Mouse (Mus musculus): ENCODE measurements around the gene Sh3bp4. TPM values are rescaled to one million over a fixed set of nuclear protein-coding genes. Genes with fewer than 3 reads are reported as not detected.

Sh3bp4 gene
- polyA plus RNA-seq, 1 experiment = 16.3 TPM

DNA sequence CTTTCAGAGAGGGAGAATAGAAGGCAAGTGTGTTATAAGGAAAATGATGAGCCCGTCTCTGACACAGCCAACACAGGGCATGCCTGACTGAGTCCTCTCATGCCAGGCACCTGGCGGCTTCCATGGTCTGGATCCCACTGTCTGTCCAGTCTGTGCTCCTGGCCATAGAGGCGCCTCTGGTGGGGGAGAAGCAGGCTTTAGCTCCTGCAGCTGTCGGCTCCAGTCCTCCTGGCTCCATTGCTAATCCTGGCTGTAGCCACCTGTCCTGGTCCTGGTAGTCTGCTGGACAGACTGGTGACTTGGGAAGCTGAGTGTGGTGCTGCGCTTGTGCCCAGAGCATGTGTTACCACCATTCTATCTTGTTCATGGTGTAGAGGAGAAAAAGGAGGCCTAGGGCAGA lies 46.8 kb downstream of the Sh3bp4 start:
- DNase-seq (ENCODE audit: low read depth, low spot score) = no peak
- 85% methylated on average over 5 of the region's 5 CpGs for WGBS

DNA sequence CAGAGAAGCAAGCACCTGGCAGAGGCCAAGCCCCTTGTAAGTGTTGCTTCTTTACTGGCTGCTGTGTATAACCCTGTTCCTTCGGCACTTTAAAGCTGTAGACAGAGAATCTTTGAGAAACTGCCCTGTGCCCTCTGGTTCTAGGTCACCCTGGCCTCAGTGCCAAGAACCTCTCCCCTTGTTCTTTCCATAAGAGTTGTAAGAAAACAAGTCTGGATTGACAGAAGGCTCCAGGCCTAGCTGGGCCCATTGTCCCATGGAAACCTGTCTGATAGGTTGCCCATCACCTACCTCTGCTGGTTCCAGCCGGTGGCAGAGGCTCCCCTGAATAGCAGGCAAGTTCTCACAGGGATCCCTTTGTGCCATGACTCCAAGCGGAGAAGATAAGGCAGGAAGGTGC lies 47.9 kb downstream of the Sh3bp4 start:
- DNase-seq (ENCODE audit: low read depth, low spot score) = no peak
- WGBS = 60% methylated on average over 3 of the region's 3 CpGs

- no peak for DNase-seq (ENCODE audit: low read depth, low spot score)
- 67% methylated on average over 5 of the region's 5 CpGs for WGBS
Observed at GRCm38 (mm10) chr1:89118836-89119235, 48.6 kb downstream of the Sh3bp4 start.

GRCm38 (mm10) chr1:89120290-89120689 lies 50.1 kb downstream of the Sh3bp4 start:
- no peak for DNase-seq (ENCODE audit: low read depth, low spot score)
- WGBS = 27% methylated on average over 4 of the region's 4 CpGs

DNA sequence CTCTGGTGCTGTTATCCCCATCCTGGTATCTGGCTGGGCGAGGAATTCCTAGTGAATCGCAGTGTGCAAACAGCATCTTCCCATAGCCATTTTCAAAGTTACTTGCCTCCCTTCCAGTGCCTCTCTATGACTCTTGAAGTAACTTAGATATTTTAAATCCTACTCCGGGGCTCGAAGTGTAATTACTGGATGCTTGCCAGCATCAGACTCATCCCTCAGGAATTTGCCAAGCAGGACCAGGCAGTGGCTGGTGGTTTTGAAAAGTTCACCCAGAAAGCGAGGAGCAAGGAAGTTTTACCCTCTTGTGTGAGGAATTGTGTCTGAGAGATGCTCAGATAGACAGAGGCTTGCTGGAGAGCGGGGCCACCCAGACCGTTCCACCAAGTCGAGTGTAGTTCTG lies 51.3 kb downstream of the Sh3bp4 start:
- DNase-seq (ENCODE audit: low read depth, low spot score) = no peak
- WGBS = 56% methylated on average over 8 of the region's 8 CpGs

DNA sequence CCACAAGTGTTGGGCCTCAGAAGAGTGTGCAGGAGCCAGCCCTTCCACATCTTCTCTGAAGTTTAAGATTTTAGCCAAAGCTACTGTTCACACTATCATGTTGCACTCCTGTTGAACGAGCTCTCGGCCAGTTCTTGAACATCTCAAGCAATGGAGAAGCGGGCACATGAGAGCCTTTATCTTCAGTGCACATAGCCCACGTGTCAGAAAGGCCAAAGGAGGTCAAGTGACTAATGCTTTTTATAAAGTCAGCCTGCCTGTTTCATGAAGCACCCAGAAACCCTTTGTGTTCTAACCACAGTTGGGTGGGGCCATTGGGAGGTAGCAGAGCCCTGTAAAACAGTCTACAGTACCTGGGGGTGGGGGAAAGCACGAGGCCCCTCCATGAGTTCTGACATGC lies 52.2 kb downstream of the Sh3bp4 start:
- DNase-seq (ENCODE audit: low read depth, low spot score) = no peak
- WGBS = 65% methylated on average over 5 of the region's 5 CpGs

GRCm38 (mm10) chr1:89124076-89124475 lies 53.9 kb downstream of the Sh3bp4 start:
- WGBS = 24% methylated on average over 7 of the region's 7 CpGs
- DNase-seq (ENCODE audit: low read depth, low spot score) = no peak

DNA sequence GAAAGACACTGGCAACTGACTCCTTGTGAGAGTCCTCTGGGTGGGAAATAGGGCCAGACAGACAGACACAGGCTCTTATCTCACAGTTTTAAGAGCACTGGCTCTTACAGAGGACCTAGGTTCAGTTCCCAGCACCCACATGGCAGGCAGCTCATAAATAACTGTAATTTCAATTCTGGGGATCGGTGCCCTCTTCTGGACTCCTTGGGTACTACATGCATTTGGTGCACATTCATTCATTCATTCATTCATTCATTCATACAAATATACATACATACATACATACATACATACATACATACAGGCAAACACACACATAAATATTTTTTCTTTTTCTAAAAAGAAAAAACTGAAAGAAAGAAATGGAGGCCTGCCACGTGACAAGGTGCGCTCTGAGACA lies 56.9 kb downstream of the Sh3bp4 start:
- 97% methylated on average over 3 of the region's 3 CpGs for WGBS
- no peak for DNase-seq (ENCODE audit: low read depth, low spot score)

- DNase-seq (ENCODE audit: low read depth, low spot score) = no peak
- 85% methylated on average over 6 of the region's 6 CpGs for WGBS
Observed at GRCm38 (mm10) chr1:89130429-89130828, 60.2 kb downstream of the Sh3bp4 start.

- WGBS = 61% methylated on average over 14 of the region's 14 CpGs
- no peak for DNase-seq (ENCODE audit: low read depth, low spot score)
Observed at GRCm38 (mm10) chr1:89131018-89131540, 60.9 kb downstream of the Sh3bp4 start.

GRCm38 (mm10) chr1:89131707-89132106 lies 61.5 kb downstream of the Sh3bp4 start:
- WGBS = 24% methylated on average over 8 of the region's 8 CpGs
- DNase-seq (ENCODE audit: low read depth, low spot score) = peak; percentile 65

DNA sequence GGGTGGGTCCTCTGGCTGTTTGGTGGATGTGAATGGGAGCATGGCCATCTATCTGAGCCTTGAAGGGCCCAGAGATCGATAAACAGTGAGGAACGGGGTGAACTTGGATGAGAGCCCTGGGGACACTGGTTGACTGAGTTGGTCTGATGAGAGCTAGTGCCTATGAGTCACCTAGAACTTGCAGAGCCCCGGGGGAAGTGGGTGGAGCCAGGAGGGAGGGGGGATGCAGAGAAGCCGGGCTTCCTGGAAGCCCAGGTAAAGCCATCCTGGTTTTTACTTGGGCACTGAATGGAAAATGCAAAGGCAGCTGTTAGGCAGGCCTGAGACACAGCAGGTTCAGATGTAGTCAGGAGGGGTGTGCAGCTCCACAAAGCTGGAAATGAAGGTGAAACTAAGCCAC lies 63.1 kb downstream of the Sh3bp4 start:
- no peak for DNase-seq (ENCODE audit: low read depth, low spot score)
- WGBS = 21% methylated on average over 4 of the region's 4 CpGs

DNA sequence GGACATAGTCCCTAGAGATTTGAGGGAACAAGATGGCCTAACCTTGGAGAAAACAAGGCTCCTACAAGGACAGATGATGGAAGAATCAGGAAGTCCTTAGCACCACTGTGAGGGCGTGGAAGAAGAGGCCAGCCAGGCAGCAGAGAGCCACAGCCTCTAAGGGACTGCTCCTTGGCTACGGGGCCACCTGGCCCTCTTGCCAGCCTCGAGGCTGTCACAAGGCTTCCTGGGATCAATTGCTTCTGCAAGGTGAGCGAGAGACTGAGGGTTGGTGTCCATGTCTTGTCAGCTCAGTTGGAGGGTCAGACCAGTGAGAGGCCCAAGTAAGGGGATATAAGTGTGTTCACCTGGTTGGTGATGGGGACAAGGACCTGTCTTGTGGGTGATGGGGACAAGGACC lies 63.5 kb downstream of the Sh3bp4 start:
- 49% methylated on average over 4 of the region's 4 CpGs for WGBS
- no peak for DNase-seq (ENCODE audit: low read depth, low spot score)

GRCm38 (mm10) chr1:89136089-89136811 lies 66.0 kb downstream of the Sh3bp4 start:
- WGBS = 70% methylated on average over 13 of the region's 13 CpGs
- no peak for DNase-seq (ENCODE audit: low read depth, low spot score)

DNA sequence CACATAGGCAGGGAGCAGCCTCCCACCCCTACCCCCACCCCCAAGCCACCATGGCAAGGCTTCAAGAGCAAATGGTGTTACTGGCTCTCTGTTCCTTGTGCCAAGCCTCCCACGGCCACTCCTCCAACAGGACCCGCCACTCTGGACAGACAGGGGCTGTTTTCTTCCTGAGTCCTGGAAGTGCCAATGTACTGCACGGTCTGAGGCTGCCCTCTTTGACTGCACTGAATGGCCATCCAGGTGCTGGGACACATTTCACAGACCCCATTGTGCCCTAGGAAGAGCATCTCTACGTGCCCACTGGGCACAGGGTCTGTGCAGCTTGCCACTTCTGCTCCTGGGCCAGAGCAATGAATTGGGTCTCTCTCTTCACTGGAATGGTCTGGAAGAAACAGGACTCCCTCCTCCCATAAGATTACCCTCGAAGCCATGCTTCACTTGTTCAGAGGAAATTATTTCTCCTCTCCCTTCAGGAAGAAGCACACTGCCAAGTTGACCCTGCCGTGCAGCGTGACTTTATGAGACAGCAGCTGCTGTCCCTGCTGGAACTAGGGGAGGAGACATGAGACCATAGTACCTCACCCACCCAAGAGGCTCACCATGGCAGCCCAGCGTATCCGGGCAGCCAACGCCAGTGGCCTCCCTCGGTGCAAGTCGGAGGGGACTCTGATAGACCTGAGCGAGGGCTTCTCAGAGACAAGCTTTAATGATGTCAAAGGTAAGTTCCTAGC lies 67.0 kb downstream of the Sh3bp4 start:
- DNase-seq (ENCODE audit: low read depth, low spot score) = no peak
- WGBS = 86% methylated on average over 13 of the region's 13 CpGs

DNA sequence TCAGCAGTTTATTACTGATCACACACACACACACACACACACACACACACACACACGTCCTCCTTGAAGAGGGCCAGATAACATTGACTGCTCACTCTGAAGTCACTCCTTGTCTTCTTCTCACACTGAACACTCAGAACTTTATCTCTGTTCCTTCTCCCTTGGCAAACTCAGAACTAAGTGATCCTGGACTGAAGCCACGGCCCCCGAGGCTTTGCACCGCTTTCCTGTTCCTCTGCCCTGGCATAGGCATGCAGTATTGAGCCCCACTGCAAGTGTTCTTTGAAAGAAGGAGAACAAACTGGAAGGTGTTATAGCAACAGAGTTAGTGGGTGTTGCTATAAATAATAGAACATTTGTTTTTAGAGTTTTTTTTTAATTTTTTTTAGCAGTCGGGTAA lies 68.1 kb downstream of the Sh3bp4 start:
- DNase-seq (ENCODE audit: low read depth, low spot score) = no peak
- 73% methylated on average over 5 of the region's 5 CpGs for WGBS

DNA sequence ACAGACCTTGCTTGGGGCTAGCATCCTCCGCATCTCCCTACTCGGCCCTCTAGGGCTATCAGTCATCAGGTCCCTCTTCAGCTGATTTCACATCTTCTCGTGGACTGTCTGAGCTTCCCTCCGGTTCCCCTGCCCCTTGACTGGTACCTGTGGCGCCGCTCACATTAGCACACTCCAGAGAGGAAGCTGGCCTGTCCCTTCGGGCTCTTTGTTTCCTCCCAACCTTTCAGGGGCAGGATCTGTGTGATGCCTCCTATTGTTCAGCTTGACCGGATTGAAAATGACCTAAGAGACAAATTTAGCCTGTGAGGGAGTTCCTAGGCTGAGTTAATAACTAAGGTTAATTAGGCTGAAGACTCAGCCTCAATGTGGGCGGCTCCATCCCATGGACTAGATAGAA lies 69.9 kb downstream of the Sh3bp4 start:
- no peak for DNase-seq (ENCODE audit: low read depth, low spot score)
- 88% methylated on average over 9 of the region's 9 CpGs for WGBS

DNA sequence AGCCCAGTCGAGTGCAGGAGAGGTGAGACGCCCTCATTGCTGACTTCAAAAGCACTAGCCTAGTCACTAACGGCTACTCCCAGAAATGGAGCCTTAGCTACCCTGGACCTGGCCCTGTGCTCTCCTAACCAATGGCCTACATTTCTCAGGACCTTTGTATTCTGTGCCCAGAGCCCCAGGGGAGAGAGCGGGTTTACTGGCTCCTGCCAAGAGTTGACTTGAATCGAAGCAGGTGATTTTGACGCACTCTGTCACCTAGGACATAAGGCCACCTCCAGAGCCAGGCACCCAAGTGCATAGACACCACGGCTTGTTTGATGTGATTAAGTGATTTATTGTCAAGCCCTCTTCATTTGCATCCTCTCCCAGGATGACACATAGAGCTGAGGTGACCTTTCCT lies 80.9 kb downstream of the Sh3bp4 start:
- WGBS = 78% methylated on average over 7 of the region's 7 CpGs
- no peak for DNase-seq (ENCODE audit: low read depth, low spot score)

- 42% methylated on average over 7 of the region's 7 CpGs for WGBS
- DNase-seq (ENCODE audit: low read depth, low spot score) = no peak
Observed at GRCm38 (mm10) chr1:89152576-89152975, 82.4 kb downstream of the Sh3bp4 start.

- WGBS = 74% methylated on average over 6 of the region's 6 CpGs
Observed at GRCm38 (mm10) chr1:89153203-89153602, 83.0 kb downstream of the Sh3bp4 start.

DNA sequence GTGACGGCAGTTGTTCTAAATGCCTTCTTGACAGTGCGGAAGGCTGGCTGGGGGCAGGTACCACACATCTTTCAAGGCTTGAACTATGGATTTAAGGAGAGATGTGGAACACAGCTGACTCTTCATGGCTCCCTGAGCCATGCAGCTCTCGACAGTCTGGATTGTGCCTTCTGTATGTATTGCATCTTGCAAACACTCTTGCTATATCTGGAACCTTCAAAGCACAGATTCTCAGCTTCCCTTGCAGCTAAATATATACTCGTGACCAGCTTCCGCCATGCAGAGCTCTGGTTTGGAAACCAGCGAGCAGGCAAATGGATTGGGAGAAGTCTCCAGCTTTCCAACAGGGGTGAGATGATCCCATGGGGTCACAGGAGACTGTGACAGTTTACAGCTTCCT lies 93.3 kb downstream of the Sh3bp4 start:
- DNase-seq (ENCODE audit: low read depth, low spot score) = no peak
- WGBS = 91% methylated on average over 6 of the region's 6 CpGs

More at GRCm38 (mm10) chr1:89153203-89153602, 83.0 kb downstream of the Sh3bp4 start:
- DNase-seq (ENCODE audit: low read depth, low spot score) = no peak

Measured in large intestine, adult 2 months (tissue).